Mouse (Mus musculus) E14TG2a.4 (cell line): ENCODE data around the gene Ell3.

ENCODE experiments used
- CTCF ChIP-seq: conservative IDR thresholded peaks from 2 replicates; pipeline ENCODE4 v1.5.1; 2014; ENCODE audit warnings: low read length
- NANOG ChIP-seq: IDR thresholded peaks from 2 replicates; pipeline ENCODE4 v1.6.1; 2014; ENCODE audit warnings: borderline replicate concordance, low read length, mixed read lengths

DNA sequence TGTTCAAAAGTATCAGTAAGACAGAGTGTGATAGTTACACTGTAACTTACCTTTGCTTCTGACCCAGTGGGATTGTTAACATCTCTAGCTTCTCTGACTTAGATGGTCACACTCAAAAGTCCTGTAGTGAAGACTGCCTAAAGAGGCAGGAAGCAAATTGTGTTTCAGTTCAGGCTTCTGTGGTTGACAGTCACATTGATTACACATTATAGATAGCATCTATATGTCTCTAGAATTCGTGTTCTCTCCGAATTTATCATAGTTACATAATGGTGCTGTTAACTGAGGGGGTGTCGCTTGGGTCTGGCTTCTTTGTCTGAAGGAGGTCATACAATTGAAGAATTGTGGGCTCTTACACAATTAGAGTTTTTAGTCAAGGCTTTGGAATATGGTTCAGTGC is 29.0 kb downstream of the Ell3 start:
- no peak for TF ChIP-seq CTCF
- no peak for TF ChIP-seq NANOG
